Mouse (Mus musculus) ES-E14 (cell line): ENCODE data around the gene Gm4969.

Experiments
- HCFC1 ChIP-seq: IDR thresholded peaks from 2 replicates; pipeline ENCODE4 v1.6.1; 2012; ENCODE audit warnings: low read length, inconsistent platforms, borderline replicate concordance; ENCODE audit not compliant: insufficient read depth
- ZNF384 ChIP-seq: IDR thresholded peaks from 2 replicates; pipeline ENCODE4 v1.6.1; 2012; ENCODE audit warnings: low read depth, low read length, inconsistent platforms

DNA sequence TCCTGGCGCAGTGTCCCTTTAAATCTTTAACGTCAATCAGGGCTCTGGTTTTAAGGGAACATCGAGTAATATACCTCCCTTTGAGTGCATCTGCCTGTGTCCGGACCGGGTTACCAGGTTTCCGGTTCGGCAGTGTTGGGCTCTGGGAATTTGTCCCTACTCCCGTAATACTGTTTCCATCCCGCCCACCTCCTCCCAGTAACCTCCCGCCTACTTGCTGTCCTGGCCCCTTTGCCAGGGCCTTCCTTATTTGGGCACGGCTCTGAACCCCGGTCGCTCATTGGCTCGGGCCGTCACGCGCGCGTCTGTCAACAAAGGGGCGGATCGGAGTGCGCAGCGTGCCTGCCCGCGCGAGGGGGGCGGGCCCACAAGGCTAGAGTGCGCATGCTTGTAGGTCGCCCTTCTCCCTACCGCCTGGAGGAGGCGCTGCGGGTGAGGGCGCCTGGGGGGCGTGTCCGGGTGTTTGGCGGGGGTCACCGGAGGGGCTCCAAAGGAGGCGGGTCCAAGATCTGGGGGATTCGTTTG, 13.2 kb upstream of the Gm4969 start:
- TF ChIP-seq HCFC1 (peak; percentile 73; the same call in 1 of the 2 replicates), ZNF384 (no peak)
